Mouse (Mus musculus) E14TG2a.4 (cell line): ENCODE data around the gene Zfp536.
"Not testable (repeated sequence)": the region's sequence is repeated elsewhere in the genome, so short reads cannot be mapped to it uniquely, and the experiment has no call there.

ENCODE experiments used
- H3K27me3 ChIP-seq: 2 replicates; pipeline ENCODE4 v1.6.1; 2014; ENCODE audit warnings: low read length, control low read depth; ENCODE audit not compliant: insufficient read depth
- H3K36me3 ChIP-seq: 2 replicates; pipeline ENCODE4 v1.6.1; 2014; ENCODE audit warnings: low read length, control low read depth; ENCODE audit not compliant: insufficient read depth
- H3K4me1 ChIP-seq: replicated peaks from 2 replicates; pipeline ENCODE4 v1.6.1; 2014; ENCODE audit warnings: low read depth, low read length, control low read depth
- H3K4me3 ChIP-seq: replicated peaks from 2 replicates; pipeline ENCODE4 v1.5.1; 2014; ENCODE audit warnings: mild to moderate bottlenecking, low read length
- H3K9me3 ChIP-seq: 2 replicates; pipeline ENCODE4 v1.6.1; 2014; ENCODE audit warnings: low read length, control low read depth
- CTCF ChIP-seq: conservative IDR thresholded peaks from 2 replicates; pipeline ENCODE4 v1.5.1; 2014; ENCODE audit warnings: low read length
- NANOG ChIP-seq: IDR thresholded peaks from 2 replicates; pipeline ENCODE4 v1.6.1; 2014; ENCODE audit warnings: borderline replicate concordance, low read length, mixed read lengths
- POU5F1 ChIP-seq: IDR thresholded peaks from 2 replicates; pipeline ENCODE4 v1.6.1; 2014; ENCODE audit warnings: low read length, borderline replicate concordance

Gene Zfp536

GRCm38 (mm10) chr7:37723191-37723592, 50.2 kb downstream of the Zfp536 start:
- Histone ChIP-seq H3K4me3 (no peak overlapping the region), H3K9me3 (peaks cover 7% of the 10 kb centered on the region), H3K4me1 (no peaks in the 10 kb centered on the region), H3K27me3 (peaks cover 22% of the 10 kb centered on the region; the same call in 1 of the 2 replicates), H3K36me3 (no peaks in the 10 kb centered on the region)
- no peak for TF ChIP-seq CTCF
- TF ChIP-seq NANOG = no peak
- no peak for TF ChIP-seq POU5F1

- H3K36me3 ChIP-seq = no peaks in the 10 kb centered on the region
- TF ChIP-seq CTCF (no peak), POU5F1 (no peak), NANOG (no peak)
These were observed 51.8 kb downstream of the Zfp536 start for GRCm38 (mm10) chr7:37721676-37722075.

GRCm38 (mm10) chr7:37718671-37719402, 54.6 kb downstream of the Zfp536 start:
- Histone ChIP-seq H3K4me3 (no peak overlapping the region), H3K4me1 (no peaks in the 10 kb centered on the region), H3K27me3 (peaks cover 38% of the 10 kb centered on the region), H3K9me3 (no peaks in the 10 kb centered on the region), H3K36me3 (no peaks in the 10 kb centered on the region)
- TF ChIP-seq CTCF (no peak), NANOG (no peak), POU5F1 (no peak)

More at GRCm38 (mm10) chr7:37721676-37722075, 51.8 kb downstream of the Zfp536 start:
- H3K4me3 ChIP-seq = no peak overlapping the region
- peaks cover 27% of the 10 kb centered on the region for H3K27me3 ChIP-seq
- H3K9me3 ChIP-seq = peaks cover 7% of the 10 kb centered on the region
- H3K4me1 ChIP-seq = no peaks in the 10 kb centered on the region

GRCm38 (mm10) chr7:37717071-37717470, 56.4 kb downstream of the Zfp536 start:
- peaks cover 38% of the 10 kb centered on the region for H3K27me3 ChIP-seq
- H3K4me1 ChIP-seq = no peaks in the 10 kb centered on the region
- no peaks in the 10 kb centered on the region for H3K36me3 ChIP-seq
- H3K4me3 ChIP-seq = no peak overlapping the region
- TF ChIP-seq CTCF = no peak
- no peak for TF ChIP-seq NANOG
- no peak for TF ChIP-seq POU5F1
- H3K9me3 ChIP-seq = no peaks in the 10 kb centered on the region

GRCm38 (mm10) chr7:37716626-37717025, 56.8 kb downstream of the Zfp536 start:
- Histone ChIP-seq H3K27me3 (peaks cover 38% of the 10 kb centered on the region), H3K4me1 (no peaks in the 10 kb centered on the region), H3K36me3 (no peaks in the 10 kb centered on the region), H3K9me3 (no peaks in the 10 kb centered on the region), H3K4me3 (no peak overlapping the region)
- no peak for TF ChIP-seq CTCF
- TF ChIP-seq POU5F1 = no peak
- no peak for TF ChIP-seq NANOG

GRCm38 (mm10) chr7:37704464-37704863, 69.0 kb downstream of the Zfp536 start:
- TF ChIP-seq NANOG (no peak), POU5F1 (no peak), CTCF (no peak)
- H3K4me1 ChIP-seq = peaks cover 9% of the 10 kb centered on the region
- peaks cover under 1% of the 10 kb centered on the region; the same call in 1 of the 2 replicates for H3K9me3 ChIP-seq
- H3K36me3 ChIP-seq = no peaks in the 10 kb centered on the region
- peaks cover 13% of the 10 kb centered on the region for H3K27me3 ChIP-seq
- H3K4me3 ChIP-seq = no peak overlapping the region

GRCm38 (mm10) chr7:37697378-37697777, 76.1 kb downstream of the Zfp536 start:
- H3K9me3 ChIP-seq, H3K27me3 ChIP-seq, H3K36me3 ChIP-seq, H3K4me3 ChIP-seq: not testable (repeated sequence)
- H3K4me1 ChIP-seq = peaks cover 53% of the 10 kb centered on the region

- Histone ChIP-seq H3K4me3 (no peak overlapping the region), H3K27me3 (peaks cover 14% of the 10 kb centered on the region), H3K4me1 (peaks cover 49% of the 10 kb centered on the region), H3K36me3 (no peaks in the 10 kb centered on the region), H3K9me3 (peaks cover 8% of the 10 kb centered on the region; the same call in 1 of the 2 replicates)
- TF ChIP-seq CTCF = no peak
- TF ChIP-seq POU5F1 = no peak
- TF ChIP-seq NANOG = no peak
These were observed 78.4 kb downstream of the Zfp536 start for GRCm38 (mm10) chr7:37695066-37695465.

- Histone ChIP-seq H3K36me3 (no peaks in the 10 kb centered on the region), H3K4me3 (no peak overlapping the region), H3K27me3 (peaks cover 24% of the 10 kb centered on the region), H3K4me1 (peaks cover 32% of the 10 kb centered on the region), H3K9me3 (no peaks in the 10 kb centered on the region; the same call in 1 of the 2 replicates)
- no peak for TF ChIP-seq NANOG
- TF ChIP-seq POU5F1 = no peak
- no peak for TF ChIP-seq CTCF
These were observed 82.8 kb downstream of the Zfp536 start for GRCm38 (mm10) chr7:37690606-37691005.
